Mouse (Mus musculus) liver, adult 2 months (tissue): ENCODE measurements around the gene Gm20388.

Source experiments
- CTCF ChIP-seq: fragments of 200-500 bp; IDR thresholded peaks from 2 replicates; pipeline ENCODE4 v1.5.1; 2011; ENCODE audit warnings: low read depth, low read length, control low read depth
- POLR2A ChIP-seq: fragments of 200-500 bp; IDR thresholded peaks from 2 replicates; pipeline ENCODE4 v1.6.1; 2011; ENCODE audit warnings: low read length, control low read depth; ENCODE audit not compliant: insufficient read depth; ENCODE audit errors: extremely low read depth

GRCm38 (mm10) chr8:122437708-122438331 is 2527.2 kb downstream of the Gm20388 start:
- TF ChIP-seq CTCF, result no peak
- no peak for TF ChIP-seq POLR2A
